Mouse (Mus musculus) lung, postnatal 14 days (tissue): Measurements from ENCODE around the gene Minpp1.
A peak's percentile ranks its signal among the peaks of the same experiment; 100 is the strongest.

Experiments used
- DNase-seq: peaks from one replicate; pipeline ENCODE4 v3.0.0; 2021

The Minpp1 gene

GRCm38 (mm10) chr19:32490976-32491375, 5.4 kb downstream of the Minpp1 start:
- DNase-seq, result no peak

DNA sequence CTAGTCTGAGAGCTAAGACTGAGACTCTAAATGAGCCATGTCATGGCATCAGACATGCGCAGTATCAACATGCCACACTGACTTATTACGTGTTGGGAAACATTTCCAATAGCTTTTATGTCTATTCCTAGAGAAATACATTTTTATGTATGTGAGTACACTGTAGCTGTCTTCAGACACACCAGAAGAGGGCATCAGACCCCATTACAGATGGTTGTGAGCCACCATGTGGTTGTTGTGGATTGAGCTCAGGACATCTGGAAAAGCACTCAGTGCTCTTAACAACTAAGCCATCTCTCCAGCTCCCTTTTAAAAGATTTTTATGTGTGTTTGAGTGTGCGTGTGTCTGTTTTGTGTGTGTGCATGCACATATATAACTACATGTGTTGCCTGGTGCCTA, 6.8 kb downstream of the Minpp1 start:
- no peak for DNase-seq

DNA sequence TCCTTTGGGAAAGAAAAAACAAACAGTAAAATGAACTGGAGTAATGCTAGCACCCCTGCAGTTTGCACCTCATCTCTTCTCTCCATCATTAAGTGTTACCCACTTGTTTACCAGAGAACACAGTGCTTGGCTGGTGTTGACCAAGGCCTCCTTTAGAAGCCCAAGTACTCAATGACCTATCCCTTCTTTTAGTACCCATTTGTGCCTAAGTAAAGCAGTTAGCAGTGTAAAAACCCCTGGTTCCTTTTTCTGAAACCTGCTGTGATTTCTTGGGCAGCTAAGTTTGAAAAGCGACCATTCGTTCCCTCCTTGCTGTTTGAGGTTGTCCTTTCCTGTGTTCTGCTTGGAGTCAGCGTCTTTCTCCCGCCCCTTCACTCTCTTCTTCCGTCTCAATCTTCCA, 7.4 kb downstream of the Minpp1 start:
- DNase-seq, result no peak

- DNase-seq, result no peak
Observed at GRCm38 (mm10) chr19:32493471-32493870, 7.9 kb downstream of the Minpp1 start.

DNA sequence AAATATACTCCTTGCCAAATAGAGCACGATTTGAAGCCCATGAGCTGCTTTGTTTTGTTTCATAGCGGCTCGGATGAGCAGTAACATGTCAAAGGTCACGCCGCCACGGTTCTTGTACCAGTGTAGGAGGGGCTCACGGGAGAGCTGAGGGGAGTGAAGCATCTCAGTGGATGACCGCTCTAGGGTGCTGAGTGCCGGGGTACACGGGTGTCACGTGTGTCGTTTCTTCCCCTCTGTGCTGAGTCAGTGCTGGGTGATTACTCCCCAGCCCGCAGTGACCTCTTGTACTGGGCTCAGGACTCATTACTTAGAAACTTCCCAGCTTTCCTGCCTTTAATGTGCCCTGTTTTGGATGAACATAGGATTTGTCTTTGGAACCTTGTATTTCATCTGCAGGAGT, 9.0 kb downstream of the Minpp1 start:
- no peak for DNase-seq

DNA sequence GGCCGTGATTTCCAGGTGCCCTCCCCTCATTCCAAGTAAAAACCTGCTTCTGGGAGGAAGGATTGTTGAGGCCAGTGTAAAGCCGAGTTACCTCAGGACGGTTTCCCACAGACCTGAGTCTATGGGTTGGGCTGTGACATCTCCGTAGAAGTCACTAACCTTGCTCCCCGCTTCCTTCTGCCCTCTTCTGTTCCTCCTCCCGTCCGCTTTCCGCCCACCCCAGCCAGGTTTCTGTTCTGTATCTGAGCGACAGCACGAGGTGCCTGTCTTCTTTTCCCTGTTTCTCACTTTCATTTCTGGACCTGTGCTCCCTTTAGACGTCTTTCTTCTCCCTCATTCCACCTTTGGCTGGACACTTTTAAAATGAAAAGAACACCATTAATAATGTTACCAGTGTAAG, 9.5 kb downstream of the Minpp1 start:
- no peak for DNase-seq

GRCm38 (mm10) chr19:32497411-32497810, 11.8 kb downstream of the Minpp1 start:
- DNase-seq, result no peak

DNA sequence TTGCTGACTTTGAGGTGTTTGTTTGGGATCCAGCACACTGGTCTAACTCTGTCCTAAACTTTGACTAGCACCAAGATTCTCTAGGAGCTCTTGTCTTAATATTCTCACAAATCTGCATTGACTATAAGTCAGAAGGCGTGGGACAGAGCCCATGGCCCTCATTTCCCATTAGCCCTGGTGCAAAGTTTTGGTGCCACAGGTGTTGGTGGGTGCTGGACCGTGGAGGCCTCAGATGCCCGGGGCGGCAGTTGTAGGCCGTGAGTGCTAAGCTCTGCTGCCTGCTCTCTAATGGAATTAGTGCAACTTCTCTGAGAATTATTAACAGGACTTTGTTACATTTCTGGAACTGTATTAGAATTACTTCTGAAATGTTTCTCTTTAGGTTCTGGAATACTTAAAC, 12.4 kb downstream of the Minpp1 start:
- no peak for DNase-seq

GRCm38 (mm10) chr19:32501414-32501813, 15.8 kb downstream of the Minpp1 start:
- DNase-seq, result no peak

DNA sequence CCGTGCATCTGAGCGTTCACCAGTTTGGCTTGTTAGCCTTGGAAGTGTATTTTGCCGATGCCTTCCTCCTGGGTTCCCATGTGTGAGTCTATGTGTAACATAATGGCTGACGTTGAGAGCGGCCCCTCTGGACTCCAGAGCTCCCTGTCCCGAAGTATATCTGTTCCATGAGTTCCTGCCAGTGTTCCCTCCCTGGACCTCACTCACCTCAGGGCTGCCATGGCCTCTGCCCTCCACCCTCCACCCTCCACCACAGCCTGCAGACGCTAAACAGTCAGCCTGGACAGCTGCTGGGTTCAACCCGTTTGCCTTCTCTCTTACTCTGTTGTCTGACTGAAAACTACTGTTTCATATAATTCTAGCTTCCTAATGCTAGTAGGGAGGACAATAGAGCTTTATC, 20.5 kb downstream of the Minpp1 start:
- no peak for DNase-seq

GRCm38 (mm10) chr19:32506514-32506913, 20.9 kb downstream of the Minpp1 start:
- no peak for DNase-seq

DNA sequence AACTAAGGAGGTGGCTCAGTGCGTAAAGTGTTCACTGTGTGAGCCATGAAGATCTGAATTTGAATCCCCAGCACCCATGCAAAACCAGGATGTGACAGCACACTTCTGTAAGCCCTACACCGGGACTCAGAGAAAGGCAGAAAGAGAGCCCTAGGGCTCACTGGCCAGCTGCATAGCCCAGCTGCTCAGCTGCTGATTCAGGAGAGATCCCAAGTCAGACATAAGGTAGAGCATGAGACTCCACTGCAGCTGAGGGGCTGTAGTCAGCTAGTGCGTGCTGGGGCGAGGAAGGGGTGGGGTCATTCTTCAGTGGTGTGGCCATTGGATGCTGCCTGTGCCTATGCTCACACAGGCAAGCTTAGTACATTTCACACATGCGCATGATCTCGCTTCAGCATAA, 21.5 kb downstream of the Minpp1 start:
- DNase-seq, result no peak

DNA sequence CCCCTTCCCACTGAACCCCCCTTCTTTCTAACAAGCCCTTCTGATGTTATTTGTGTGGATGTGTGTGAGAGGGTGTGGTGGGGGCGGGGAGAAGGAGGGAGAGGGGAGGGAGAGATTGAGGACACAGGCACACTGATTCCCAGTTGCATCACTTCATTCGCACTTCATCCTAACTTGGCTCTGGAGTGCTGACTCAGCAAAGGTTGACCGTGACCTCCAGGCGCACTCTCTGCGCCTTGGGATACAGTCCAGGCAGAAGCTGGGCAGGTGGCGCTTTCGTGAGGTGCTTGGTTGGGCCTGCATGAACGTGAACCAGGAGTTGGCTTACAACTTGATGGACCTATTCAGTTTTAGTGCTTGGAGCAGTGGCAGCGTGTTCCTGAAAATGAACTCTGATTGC, 22.0 kb downstream of the Minpp1 start:
- peak; percentile 34 for DNase-seq

GRCm38 (mm10) chr19:32510267-32510666, 24.7 kb downstream of the Minpp1 start:
- no peak for DNase-seq

GRCm38 (mm10) chr19:32510962-32511361, 25.4 kb downstream of the Minpp1 start:
- DNase-seq, result no peak

- no peak for DNase-seq
Observed at GRCm38 (mm10) chr19:32512518-32512917, 26.9 kb downstream of the Minpp1 start.

DNA sequence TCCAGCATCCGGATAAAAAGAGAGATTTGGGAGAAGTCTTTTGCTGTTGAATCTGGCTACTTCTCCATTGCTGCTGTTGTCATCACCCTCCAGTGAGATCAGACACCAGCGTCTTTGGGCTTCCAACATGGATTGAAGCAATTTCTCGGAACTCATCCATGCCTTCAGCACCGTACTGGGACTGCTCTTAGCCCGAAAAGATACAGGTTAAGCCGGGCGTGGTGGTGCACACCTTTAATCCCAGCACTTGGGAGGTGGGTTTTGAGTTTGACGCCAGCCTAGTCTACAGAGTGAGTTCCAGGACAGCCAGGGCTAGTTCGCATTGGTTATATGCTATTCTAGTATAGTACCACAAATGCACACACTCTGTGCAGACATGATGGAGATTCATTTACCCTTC, 31.0 kb downstream of the Minpp1 start:
- DNase-seq, result no peak

DNA sequence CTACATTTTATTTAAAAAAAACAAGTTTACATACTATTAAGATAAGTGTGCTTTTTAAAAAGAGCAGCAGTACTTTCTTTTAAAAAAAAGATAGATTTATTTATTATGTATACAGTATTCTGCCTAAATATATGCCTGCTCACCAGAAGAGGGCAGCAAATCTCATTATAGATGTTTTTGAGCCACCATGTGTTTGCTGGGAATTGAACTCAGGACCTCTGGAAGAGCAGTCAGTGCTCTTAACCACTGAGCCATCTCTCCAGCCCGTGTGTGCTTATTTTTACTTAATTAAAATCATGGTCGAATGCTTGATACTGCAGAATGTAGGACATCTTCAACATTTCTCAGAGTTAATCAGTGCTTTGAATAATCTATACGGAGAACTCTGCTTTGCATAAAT, 35.9 kb downstream of the Minpp1 start:
- no peak for DNase-seq

DNA sequence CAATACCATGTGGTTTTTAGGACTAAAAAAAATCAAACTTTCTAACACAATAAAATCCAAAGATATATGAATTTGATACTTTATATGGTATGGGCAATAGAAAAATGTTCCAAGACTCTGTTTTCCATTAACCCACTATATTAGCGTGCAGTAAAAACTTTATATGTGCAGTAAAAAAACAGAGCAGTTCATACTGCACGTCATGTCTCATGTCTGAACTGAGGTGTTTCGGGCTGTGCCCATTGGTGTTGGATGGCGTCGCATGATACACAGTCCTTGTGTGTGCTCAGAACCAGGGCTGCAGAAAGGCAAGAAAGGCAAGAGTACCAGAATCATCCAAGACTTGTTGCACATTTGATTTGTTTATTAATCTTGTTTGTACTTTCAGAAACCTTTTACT, 36.7 kb downstream of the Minpp1 start:
- no peak for DNase-seq

DNA sequence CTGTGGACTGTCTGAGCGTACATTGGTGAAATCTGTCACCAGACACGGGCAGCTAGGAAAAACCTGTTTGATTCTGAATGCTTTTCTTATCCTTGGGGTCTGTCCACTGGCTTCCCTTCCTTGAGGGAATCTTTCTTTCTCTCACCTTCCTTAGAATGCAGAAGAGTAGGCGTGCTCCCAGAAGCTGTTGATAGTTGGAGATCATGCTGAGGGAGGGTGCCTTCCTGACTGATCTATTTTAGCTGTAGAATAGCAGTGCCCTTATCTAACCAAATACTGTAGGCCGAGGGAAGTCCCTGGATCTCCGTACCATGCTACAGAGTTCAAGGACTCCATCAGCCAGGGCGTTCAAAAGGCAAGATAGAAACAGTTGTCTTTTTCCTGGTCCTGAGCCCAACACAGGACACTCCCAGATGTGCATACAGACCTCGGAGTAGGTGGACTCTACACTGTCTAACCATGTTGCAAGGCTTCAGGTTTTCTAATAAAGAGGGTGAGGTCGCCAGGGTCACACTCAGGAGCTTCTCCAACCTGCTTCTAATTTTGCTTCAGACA, 37.3 kb downstream of the Minpp1 start:
- no peak for DNase-seq

DNA sequence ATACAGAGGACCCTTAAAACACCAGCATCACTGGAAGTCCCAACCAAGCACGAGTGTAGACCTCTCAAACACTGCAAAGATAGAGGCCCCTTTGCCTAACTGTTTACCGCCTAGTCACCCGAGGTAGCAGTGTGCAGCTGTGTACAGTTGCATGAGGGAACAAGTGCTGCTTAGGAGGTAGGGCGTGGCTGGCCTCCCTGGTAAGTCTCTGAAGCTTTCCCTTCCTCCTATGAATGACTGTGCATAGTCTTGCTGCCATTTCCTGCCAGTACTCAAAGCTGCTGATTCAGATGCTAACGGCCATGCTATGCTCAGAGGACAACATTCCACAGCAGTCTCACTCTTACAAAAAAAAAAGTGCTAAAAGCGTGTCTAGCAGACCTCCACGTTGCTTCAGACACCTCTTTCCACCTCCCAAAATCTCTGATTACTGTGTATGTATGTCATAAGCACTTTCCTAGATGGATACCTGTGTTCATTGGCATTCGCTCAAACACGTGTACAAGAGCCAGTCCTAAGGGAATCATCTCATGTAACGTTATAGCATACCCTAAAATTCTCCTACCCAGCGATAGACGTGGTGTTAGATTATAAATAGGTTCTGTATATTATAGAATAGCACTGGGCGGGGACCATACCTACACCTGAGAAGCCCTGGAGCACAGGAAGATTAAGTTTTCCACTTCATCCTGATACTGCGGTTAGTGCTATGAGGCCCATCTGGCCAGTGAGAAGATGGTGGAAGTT, 38.4 kb downstream of the Minpp1 start:
- DNase-seq, result no peak

DNA sequence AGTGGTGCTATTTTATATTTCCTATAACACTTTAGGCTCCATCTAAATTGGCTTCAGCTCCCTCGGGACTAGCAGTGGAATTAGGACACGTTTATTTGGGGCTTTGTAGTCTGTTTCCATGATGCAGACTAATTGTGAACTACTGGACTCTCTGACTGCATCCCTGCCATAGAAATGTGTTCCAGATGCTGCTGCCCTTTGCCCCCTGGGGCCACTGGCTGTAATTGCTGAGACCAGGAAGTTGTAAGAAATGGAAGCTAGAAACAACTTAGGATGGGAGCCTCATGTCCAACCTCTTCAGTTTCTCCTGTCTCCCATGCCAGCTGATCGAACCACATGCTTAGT, 38.9 kb downstream of the Minpp1 start:
- no peak for DNase-seq

- no peak for DNase-seq
Observed at GRCm38 (mm10) chr19:32527139-32527538, 41.6 kb downstream of the Minpp1 start.

DNA sequence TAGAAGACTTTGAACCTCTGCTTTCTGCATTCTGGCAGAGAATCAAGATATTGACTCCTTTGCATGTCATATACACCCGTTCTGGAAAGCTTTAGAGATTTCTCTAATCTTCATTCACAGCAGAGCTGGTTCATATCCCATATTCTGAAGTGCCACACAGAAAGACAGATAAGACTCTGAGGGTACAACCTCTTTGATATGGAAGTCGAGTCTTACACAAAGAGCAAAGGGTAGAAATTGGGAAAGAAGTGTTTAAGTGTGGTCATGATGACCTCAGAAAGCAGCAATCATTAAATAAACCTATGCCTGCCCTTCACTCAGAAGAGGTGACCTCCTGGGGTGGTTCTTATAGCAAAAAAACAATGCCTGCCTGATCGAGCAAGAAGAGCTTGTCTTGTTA, 43.2 kb downstream of the Minpp1 start:
- no peak for DNase-seq

GRCm38 (mm10) chr19:32529252-32529942, 43.8 kb downstream of the Minpp1 start:
- DNase-seq, result no peak
